Mouse (Mus musculus) mouse trophoblast stem cell (cell line): ENCODE results near the gene Paqr9.
"Not testable (repeated sequence)": the region's sequence is repeated elsewhere in the genome, so short reads cannot be mapped to it uniquely, and the experiment has no call there.

ENCODE experiments used
- in situ Hi-C, 2 experiments: fragments of 300-500 bp; cut with MseI, MboI; formaldehyde crosslinking; loops; 2 replicates in 1 of 2; 3 replicates in 1 of 2; pipeline ENCODE4 v1.15.1; 2025

The Paqr9 gene

GRCm38 (mm10) chr9:95559059-95559935, at the start of gene Paqr9:
Gene Paqr9, plus strand, starts transcription at chr9:95559657.
- in situ Hi-C loops: no loop called here

DNA sequence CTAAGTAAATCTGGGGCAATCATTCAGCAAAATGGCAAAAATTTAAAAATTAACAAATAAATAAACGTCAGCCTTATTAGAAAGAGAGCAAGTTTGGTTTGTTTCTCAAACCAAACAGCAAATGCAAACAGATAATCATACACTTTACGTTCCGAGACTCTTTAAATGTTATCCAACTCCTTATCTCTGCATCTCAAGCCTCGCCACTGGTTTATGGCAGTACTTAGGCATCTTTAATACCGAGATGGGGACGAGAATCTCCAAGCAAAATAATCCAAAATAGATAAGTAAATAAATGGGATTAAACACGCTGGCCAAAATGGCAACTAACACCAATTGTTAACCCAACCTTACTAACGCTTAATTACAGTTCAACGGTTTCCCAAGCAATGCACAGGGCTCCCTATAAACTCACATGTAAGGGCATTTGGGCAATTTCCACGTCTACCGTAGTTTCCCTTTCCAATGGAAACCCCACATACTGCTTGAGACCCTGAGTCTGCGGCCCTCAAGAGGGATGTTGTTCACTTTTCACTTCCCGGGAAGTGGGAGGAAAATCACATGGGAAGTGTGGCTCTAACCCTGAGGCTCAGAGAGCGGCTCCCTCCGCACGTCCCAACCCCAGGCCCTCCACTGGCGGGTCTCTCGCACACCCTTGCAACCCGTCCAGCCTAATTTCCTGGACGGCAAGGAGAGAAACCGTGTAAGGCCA, 48.6 kb upstream of the Paqr9 start:
- in situ Hi-C loops: no loop called here

- in situ Hi-C loops: no loop called here
Observed at GRCm38 (mm10) chr9:95511472-95512330, 47.8 kb upstream of the Paqr9 start, which contains the start of gene U2surp. Gene U2surp, minus strand, starts transcription at chr9:95511996.

DNA sequence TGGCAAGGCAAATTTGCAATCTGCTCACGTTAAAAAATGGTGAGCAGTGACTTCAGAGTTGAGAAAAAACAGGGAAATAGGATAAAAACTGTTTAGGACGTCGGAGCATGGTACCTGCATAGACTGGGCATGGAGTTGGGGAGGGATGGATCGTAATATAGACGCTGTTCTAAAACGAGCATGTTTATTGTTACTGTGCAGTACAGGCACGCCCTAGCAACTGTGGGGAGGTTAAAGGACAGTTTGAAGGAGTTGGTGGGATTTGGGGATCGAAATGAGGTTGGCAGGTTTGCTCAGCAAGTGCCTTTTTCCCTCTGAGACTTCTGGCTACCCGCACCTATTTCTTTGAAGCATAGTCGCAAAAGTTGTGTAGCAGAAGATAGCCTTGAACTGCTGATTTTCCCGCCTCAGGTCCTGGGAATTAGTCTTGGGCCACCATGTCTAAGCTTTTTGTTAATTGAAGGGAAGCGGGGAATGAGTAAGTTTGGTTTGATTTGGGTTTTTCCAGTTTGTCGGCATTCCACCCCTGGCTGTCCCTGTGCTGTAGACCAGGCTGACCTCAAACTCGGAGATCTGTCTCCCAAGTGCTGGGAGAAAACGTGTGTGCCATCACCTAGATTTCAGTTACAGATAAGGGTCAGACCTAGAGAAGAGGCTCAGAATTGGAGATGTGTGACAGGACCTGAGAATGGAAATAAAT, 47.0 kb upstream of the Paqr9 start:
- in situ Hi-C loops: no loop called here

GRCm38 (mm10) chr9:95513776-95514175, 45.7 kb upstream of the Paqr9 start:
- in situ Hi-C loops: no loop called here

DNA sequence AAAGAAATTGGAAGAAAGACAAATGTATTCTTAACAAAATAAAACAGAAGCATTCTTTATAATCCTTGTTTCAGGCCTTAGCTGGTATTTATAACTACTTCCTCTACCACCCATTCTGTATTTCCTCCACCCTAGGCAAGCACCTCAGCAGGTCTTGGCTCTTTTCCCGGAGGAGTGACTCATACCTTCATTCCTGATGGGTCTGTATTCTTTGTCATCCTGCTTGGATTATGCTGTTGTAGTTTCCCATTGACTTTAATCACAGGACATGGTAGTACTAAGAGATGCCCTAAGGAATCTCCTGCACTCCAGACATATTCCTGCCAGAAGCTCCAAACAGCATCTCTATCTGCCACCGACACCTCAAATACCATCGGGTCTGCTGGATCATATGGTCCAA, 45.1 kb upstream of the Paqr9 start:
- in situ Hi-C loops: not testable (repeated sequence)

DNA sequence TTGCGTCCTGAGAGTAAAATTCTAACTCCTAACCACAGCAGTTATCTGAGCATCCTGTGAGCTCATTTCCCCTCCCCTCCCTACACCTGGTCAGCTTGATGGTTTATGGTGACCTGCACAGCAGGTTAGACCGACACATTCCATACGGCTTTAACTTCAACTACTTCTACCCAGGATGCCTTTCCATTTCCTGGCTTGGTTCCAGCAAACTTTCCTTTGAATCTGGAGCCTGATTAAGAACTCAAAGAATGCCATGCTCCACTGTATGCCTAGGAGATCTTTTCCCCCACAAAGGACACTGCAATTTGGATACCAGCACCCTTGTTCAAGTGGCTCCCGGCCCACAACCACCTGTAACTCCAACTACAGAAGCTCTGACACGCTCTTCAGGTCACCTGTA, 38.9 kb upstream of the Paqr9 start:
- in situ Hi-C loops: no loop called here

DNA sequence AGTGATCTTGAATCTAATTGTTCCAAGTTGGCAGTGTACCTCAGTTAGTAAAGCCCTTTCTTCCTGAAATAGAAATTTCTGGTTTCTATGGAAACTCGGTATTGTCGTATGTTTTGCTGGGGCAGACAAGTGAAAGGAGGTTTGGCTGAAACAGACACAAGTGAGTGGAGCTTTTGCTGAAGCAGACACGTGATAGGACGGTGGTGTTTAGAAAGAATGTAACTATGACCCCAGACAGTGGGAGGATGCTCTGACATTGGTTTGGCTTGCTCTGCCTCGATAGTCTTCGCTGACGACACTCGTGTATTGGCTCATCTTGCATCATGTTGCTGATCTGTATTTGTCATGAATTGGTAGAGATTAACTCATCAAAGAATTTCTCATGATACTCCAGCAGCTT, 38.4 kb upstream of the Paqr9 start:
- in situ Hi-C loops: no loop called here

DNA sequence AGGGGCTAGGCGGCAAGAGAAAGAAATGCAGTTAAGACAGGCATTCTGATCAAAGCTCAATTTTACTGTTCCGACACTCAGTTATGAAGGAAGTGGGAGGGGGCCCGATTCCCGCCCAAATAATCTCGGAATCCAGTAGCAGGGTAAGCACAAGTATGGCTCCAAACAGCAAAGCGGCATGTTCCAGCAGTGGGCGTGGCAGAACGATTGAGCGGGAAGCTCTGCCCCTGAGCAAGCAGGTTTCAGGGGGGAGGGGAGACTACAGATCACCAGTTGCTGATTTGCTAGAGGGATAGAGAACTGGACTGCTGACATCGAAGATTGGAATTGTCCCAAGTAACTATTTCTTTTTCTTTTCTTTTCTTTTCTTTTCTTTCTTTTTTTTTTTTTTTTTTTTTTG, 37.9 kb upstream of the Paqr9 start:
- in situ Hi-C loops: no loop called here

GRCm38 (mm10) chr9:95522561-95522960, 36.9 kb upstream of the Paqr9 start:
- in situ Hi-C loops: no loop called here

GRCm38 (mm10) chr9:95525376-95525775, 34.1 kb upstream of the Paqr9 start:
- in situ Hi-C loops: no loop called here

DNA sequence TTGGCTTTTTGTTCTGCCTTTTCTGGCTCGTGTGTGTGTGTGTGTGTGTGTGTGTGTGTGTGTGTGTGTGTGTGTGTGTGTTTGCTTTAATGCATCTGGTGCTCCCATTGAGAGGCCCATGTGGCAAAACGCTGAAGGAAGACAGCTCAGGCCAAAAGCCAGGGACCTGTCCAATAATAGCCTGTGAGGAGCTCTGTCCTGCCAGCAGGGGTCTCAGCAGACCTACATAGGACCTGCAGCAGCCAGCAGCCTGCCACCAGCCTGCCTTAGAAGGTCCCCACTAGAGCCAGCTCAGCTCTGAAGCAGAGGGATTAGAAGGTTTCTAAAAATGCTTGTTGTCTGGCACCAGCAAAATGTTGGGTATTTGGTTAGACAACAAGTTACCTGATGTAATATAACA, 33.5 kb upstream of the Paqr9 start:
- in situ Hi-C loops: no loop called here

- in situ Hi-C loops: no loop called here
Observed at GRCm38 (mm10) chr9:95527676-95528075, 31.8 kb upstream of the Paqr9 start.

- in situ Hi-C loops: no loop called here
Observed at GRCm38 (mm10) chr9:95531144-95531543, 28.3 kb upstream of the Paqr9 start.

- in situ Hi-C loops: no loop called here
Observed at GRCm38 (mm10) chr9:95533817-95534216, 25.6 kb upstream of the Paqr9 start.

- in situ Hi-C loops: no loop called here
Observed at GRCm38 (mm10) chr9:95539176-95539800, 20.2 kb upstream of the Paqr9 start.

DNA sequence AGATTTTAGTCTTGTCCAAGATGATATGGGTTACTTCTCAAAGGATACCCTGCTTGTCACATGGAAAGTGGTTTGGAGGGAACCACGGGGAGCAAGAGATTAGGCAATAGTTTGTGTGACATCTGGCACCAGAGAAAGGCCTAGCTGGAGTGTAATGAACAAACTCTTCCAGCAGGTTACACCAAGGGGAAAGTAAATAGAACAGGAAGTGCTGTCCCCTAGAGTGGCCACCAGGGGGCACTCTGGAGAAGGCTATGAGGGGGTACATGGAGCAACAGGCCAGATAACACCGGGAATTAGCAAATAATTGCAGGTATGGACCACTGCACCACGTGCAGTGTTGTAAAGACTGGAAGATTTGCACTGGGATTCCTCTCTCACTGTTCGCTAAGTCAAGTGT, 19.0 kb upstream of the Paqr9 start:
- in situ Hi-C loops: loop anchor here (5.0 to 10.0 kb wide), 2 partner anchors 152 to 154 kb away; no protein-coding TSS in a partner anchor

- in situ Hi-C loops: loop anchor here (5.0 to 10.0 kb wide), 2 partner anchors 151 to 154 kb away; no protein-coding TSS in a partner anchor
Observed at GRCm38 (mm10) chr9:95541208-95541607, 18.2 kb upstream of the Paqr9 start.

DNA sequence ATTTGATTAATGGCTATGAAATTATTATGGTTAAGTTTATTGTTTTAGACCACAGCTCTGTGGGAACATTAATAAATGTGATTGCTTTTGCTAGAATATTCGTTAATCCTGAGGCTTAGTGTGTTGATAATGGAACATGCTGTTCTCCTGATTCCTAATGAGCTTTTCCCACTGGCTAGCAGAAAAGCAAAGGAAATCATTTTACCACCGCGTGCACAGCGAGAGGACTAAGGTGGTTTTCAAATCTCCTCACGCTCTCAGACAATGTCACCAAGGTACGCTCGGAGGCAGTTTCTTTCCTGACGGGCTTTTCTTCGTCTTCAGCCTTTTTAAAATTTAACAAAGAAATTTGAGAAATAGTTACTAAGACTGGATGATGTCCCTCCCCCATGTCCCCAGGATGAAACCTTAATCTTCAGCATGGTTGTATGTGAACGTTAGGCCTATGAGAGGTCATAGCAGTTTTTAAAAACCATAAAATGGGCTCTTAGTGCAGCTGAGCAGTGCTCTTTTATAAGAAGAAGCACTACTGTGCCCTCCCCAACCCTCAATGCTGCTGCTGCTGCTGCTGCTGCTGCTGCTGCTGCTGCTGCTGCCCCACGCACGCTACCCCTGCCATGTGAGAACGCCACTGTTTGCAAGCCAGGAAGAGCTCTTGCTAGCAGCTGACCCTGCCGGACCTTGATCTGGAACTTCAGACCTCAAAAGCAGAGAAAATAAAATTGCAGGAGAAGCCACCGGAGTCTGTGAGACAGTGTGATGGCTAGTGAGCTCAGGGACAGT, 17.6 kb upstream of the Paqr9 start:
- in situ Hi-C loops: loop anchor here (5.0 to 10.0 kb wide), 2 partner anchors 150 to 153 kb away; no protein-coding TSS in a partner anchor

DNA sequence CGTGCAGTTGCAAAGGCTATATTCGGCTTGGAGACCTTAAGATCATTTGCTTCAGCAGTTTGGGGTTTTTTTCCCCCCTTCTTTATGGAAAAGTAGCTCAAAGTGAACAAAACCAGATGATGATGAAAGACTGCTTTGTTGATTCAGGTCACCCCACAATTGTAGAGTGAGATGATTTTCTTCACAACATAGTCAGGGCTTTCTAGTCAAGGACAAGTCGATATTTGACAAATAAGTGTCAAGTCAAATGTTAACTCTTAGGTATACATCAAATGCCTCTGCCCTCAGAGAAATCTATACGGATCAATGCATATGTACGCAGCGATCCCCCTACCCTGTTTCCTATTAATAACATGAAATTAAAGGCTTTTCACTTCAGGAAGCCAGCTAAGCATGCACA, 17.0 kb upstream of the Paqr9 start:
- in situ Hi-C loops: loop anchor here (5.0 to 10.0 kb wide), 2 partner anchors 150 to 152 kb away; no protein-coding TSS in a partner anchor
